Mouse (Mus musculus) ES-E14 (cell line): ENCODE measurements around the gene Pxmp4.

Experiments
- CHD2 ChIP-seq: IDR thresholded peaks from 2 replicates; pipeline ENCODE4 v1.6.1; 2014; ENCODE audit warnings: mild to moderate bottlenecking, low read depth, low read length, inconsistent platforms
- HCFC1 ChIP-seq: IDR thresholded peaks from 2 replicates; pipeline ENCODE4 v1.6.1; 2012; ENCODE audit warnings: low read length, inconsistent platforms, borderline replicate concordance; ENCODE audit not compliant: insufficient read depth
- MAFK ChIP-seq: IDR thresholded peaks from 2 replicates; pipeline ENCODE4 v1.6.1; 2014; ENCODE audit warnings: mild to moderate bottlenecking, low read depth, low read length, inconsistent platforms; ENCODE audit not compliant: insufficient read depth

- TF ChIP-seq HCFC1 (no peak), MAFK (no peak), CHD2 (no peak; the same call in 1 of the 2 replicates)
Observed at GRCm38 (mm10) chr2:154651363-154651762, 47.9 kb upstream of the Pxmp4 start, which contains the start of gene Chmp4b.
